Mouse (Mus musculus): ENCODE data around the gene Uevld. TPM values are rescaled to one million over a fixed set of nuclear protein-coding genes. Genes with fewer than 3 reads are reported as not detected.

Gene Uevld
- total RNA-seq, 2 experiments from 2014 or later, result 9.0 to 9.6 TPM

DNA sequence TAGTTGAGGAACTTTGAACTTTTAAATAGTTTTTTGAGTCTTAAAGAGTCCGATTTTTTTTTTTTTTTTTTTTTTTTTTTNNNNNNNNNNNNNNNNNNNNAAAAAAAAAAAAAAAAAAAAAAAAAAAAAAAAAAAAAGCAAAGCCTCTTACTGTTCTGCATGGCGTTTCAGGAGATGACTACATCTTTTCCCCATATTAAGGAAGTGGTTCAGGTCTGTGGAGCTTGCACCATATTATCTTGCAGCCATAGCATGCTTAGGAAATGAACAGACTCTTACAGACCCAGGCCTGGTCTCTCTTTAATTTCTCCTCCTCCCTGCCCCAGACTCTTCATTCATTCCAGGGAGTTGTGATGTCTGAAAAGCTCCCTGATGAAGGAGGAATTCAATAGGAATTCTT is 77.3 kb downstream of the Uevld start:
- intact Hi-C loops (cut with DNase I), result no loop called here
- no peak for DNase-seq

DNA sequence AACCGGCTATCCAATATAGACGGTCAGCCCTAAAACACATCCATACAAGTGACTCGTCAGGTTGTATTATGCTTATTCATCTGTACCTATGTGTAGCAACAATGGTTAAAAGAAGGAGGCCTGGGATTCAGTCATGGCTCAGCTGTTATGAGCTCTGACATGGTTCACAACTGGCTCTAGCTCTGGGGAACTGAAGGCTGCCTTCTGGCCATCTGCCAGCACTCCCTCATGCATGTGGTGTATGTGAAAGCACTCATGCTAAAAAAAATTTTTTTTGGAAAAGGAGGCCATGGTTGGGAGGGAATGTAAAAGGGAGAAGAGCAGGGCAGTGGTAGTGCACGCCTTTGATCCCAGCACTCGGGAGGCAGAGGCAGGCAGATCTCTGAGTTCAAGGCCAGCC is 78.5 kb downstream of the Uevld start:
- no peak for DNase-seq
- intact Hi-C loops (cut with DNase I), result no loop called here

DNA sequence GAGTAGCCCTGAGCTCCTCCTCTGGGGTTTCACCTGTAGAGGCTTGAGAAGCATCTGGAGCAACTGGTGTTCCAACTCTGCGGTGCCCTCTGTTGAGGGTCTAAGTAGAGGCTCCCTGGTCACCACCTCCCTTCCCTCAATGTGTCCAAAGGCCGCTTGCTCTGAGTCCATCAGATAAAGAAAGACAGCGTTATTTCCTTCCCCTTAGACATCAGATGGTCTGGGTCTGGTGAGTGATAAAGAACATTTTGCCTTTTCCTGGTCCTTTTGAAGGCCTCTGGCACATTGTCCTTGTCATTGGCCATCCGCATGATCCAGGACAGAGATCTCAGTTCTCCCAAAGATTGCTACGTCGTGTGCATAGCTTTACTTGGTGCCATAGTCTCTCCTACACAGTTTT is 81.1 kb downstream of the Uevld start:
- intact Hi-C loops (cut with DNase I), result no loop called here
- DNase-seq, result no peak

DNA sequence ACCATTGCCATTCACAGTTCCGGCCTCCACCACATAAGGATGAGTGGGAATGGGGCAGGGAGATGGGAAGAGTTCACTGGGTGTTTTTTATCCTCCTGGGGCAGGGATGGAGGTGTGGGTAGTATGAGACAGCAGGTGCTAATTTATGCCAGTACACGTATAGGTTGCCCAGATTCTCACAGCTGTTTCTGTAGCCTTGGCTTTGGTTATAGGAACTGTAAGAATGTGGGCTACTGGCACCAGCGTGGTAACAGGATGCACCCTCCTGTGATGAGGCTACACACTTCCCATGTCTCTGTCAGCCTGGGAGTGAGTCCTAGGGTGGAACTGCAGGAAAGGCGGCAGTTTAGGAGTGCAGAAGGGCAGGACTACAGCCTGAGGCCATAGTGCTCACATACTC is 81.5 kb downstream of the Uevld start:
- DNase-seq, result no peak
- intact Hi-C loops (cut with DNase I), result no loop called here

Other genes starting within 250 kb of the Uevld start
- gene Saal1, start 247.8 kb downstream of the Uevld start, total RNA-seq (2021), result 1 to 10 TPM; 2.6 to 2.7 TPM
- gene Saa3, start 242.8 kb downstream of the Uevld start, total RNA-seq (2021), result not detected
- not detected for gene Saa4, start 225.9 kb downstream of the Uevld start, total RNA-seq (2021)
- not detected for gene Saa1, start 215.5 kb downstream of the Uevld start, total RNA-seq (2021)
- gene Saa2, start 206.7 kb downstream of the Uevld start, total RNA-seq (2021), result not detected
- gene Hps5, start 162.5 kb downstream of the Uevld start, total RNA-seq (2021), result 10 to 100 TPM in 1 of 2 experiments, 1 to 10 TPM in 1; 8.7 to 12.2 TPM
- gene Gtf2h1, start 162.4 kb downstream of the Uevld start, total RNA-seq (2021), result 10 to 100 TPM; 14.0 to 14.8 TPM
- 1,000 to 10,000 TPM; 2,924 to 3,276 TPM for gene Ldha, start 117.1 kb downstream of the Uevld start, total RNA-seq (2021)
- gene Ldhc, start 97.3 kb downstream of the Uevld start, total RNA-seq (2021), result not detected
- 10 to 100 TPM; 47.2 to 50.3 TPM for gene Tsg101, start 38.6 kb downstream of the Uevld start, total RNA-seq (2021)
- gene Gm9999, start 25.1 kb upstream of the Uevld start, total RNA-seq (2021), result not detected
- gene Spty2d1, start 49.9 kb upstream of the Uevld start, total RNA-seq (2021), result 1 to 10 TPM; 3.8 to 4.7 TPM
- gene Tmem86a, start 92.1 kb upstream of the Uevld start, total RNA-seq (2021), result 1 to 10 TPM; 4.6 to 5.5 TPM
- not detected for gene Ptpn5, start 175.2 kb upstream of the Uevld start, total RNA-seq (2021)
- gene Mrgpra6, start 246.4 kb upstream of the Uevld start, total RNA-seq (2021), result not detected